In the genomic region with DNA sequence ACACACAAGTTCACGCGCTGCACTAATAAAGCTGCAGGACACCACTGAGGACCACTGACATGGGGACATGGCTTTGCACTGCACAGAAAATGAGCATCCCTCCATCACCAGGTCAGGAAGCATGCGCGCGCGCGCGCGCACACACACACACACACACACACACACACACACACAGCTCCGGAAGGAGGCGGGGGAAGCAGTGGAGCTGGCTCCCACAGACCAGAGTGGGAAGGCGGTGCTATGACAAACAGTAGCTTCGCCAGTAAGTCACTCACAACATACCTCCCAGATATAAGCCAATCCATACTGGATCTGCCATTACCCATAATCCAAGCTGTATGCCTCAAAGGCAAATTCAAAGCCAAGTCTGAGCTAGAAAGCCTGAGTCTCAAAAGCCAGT, we compare ENCODE assay signal across 10 mouse cellular contexts. TPM values are rescaled to one million over a fixed set of nuclear protein-coding genes. Genes with fewer than 3 reads are reported as not detected.
DNase-seq lines count a peak whose midpoint lies in the region; ATAC-seq lines count a peak whose summit lies in the region.
"Had no signal": no experiment of that assay in that cellular context is flagged by ENCODE, and none has a peak within 500 bp of the region (broad histone marks: within the 10 kb centered on the region; RNA-seq: fewer than 3 reads in every experiment).

No protein-coding gene starts in this region.

- DNase-seq in heart, postnatal 14 days = no peak
- peak; percentile 41 to 42 for DNase-seq in B cell, adult 2 months
- no peak for DNase-seq in embryonic facial prominence, embryonic 14.5 days (ENCODE audit: low spot score)
- no peak for DNase-seq in liver, embryonic 13.5 days
- no peak for DNase-seq in gastrocnemius, postnatal 36 days
- no peak for DNase-seq in cerebellum, adult 11-12 months
- DNase-seq in urinary bladder, postnatal 4 days (ENCODE audit: low spot score in 2 of 2) = no peak
- DNase-seq: kidney, postnatal 36 days had no signal

- WGBS in heart, embryonic 15.5 days = 97% methylated on average over 13 of the region's 13 CpGs
- 95% methylated on average over 13 of the region's 13 CpGs for WGBS in embryonic facial prominence, embryonic 14.5 days
- 92% methylated on average over 13 of the region's 13 CpGs for WGBS in liver, embryonic 13.5 days (ENCODE audit: insufficient replicate concordance)

- H3K27ac ChIP-seq in heart, embryonic 15.5 days = no peak overlapping the region
- H3K27ac ChIP-seq in embryonic facial prominence, embryonic 14.5 days (replicated peaks; ENCODE audit: low read depth, low read length) = no peak overlapping the region
- peak overlapping the region; percentile 85 for H3K27ac ChIP-seq in liver, embryonic 13.5 days

- H3K9ac ChIP-seq in heart, embryonic 15.5 days = no peak overlapping the region
- H3K9ac ChIP-seq in embryonic facial prominence, embryonic 14.5 days (ENCODE audit: low read depth, low read length) = peak overlapping the region; percentile 71; the same call in 1 of the 2 replicates
- peak overlapping the region; percentile 83 for H3K9ac ChIP-seq in liver, embryonic 13.5 days

- H3K36me3 ChIP-seq in heart, embryonic 15.5 days = peaks cover 37% of the 10 kb centered on the region
- peaks cover 41% of the 10 kb centered on the region for H3K36me3 ChIP-seq in embryonic facial prominence, embryonic 14.5 days (ENCODE audit: control insufficient read depth, insufficient read depth, low read length)
- peaks cover 71% of the 10 kb centered on the region for H3K36me3 ChIP-seq in liver, embryonic 13.5 days

- no peaks in the 10 kb centered on the region for H3K27me3 ChIP-seq in heart, embryonic 15.5 days
- H3K27me3 ChIP-seq in embryonic facial prominence, embryonic 14.5 days (replicated peaks; ENCODE audit: control insufficient read depth, insufficient read depth, low read length) = no peaks in the 10 kb centered on the region
- no peaks in the 10 kb centered on the region for H3K27me3 ChIP-seq in liver, embryonic 13.5 days
- H3K27me3 ChIP-seq: Patski had no signal

- intact Hi-C loops in heart, postnatal 14 days (cut with DNase I) = no loop called here
- intact Hi-C loops in gastrocnemius, postnatal 36 days (cut with DNase I) = no loop called here

- no peak for ATAC-seq in heart, embryonic 15.5 days (replicated peaks; ENCODE audit: insufficient number of reproducible peaks, insufficient read depth, low FRiP score, low read depth)
- ATAC-seq in embryonic facial prominence, embryonic 14.5 days (ENCODE audit: low read depth) = no peak
- no peak for ATAC-seq in liver, embryonic 13.5 days (ENCODE audit: low read depth)
- ATAC-seq: Patski had no signal

- H3K4me3 ChIP-seq in heart, embryonic 15.5 days = peak overlapping the region; percentile 68
- peak overlapping the region; percentile 70; the same call in 1 of the 2 replicates for H3K4me3 ChIP-seq in embryonic facial prominence, embryonic 14.5 days (ENCODE audit: low read depth, low read length)
- peak overlapping the region; percentile 66 for H3K4me3 ChIP-seq in liver, embryonic 13.5 days (replicated peaks)

- peak overlapping the region; percentile 80; the same call in 1 of the 2 replicates for H3K4me2 ChIP-seq in heart, embryonic 15.5 days
- H3K4me2 ChIP-seq in embryonic facial prominence, embryonic 14.5 days (ENCODE audit: low read depth, low read length) = peak overlapping the region; percentile 72
- peak overlapping the region; percentile 92 for H3K4me2 ChIP-seq in liver, embryonic 13.5 days

- no peaks in the 10 kb centered on the region for H3K9me3 ChIP-seq in heart, embryonic 15.5 days (replicated peaks)
- no peaks in the 10 kb centered on the region for H3K9me3 ChIP-seq in embryonic facial prominence, embryonic 14.5 days (ENCODE audit: control insufficient read depth, low read length)
- no peaks in the 10 kb centered on the region for H3K9me3 ChIP-seq in liver, embryonic 13.5 days (replicated peaks)

- peaks cover 14% of the 10 kb centered on the region for H3K4me1 ChIP-seq in heart, embryonic 15.5 days (replicated peaks)
- H3K4me1 ChIP-seq in embryonic facial prominence, embryonic 14.5 days (ENCODE audit: control insufficient read depth, insufficient read depth, low read length) = peaks cover 13% of the 10 kb centered on the region
- peaks cover 17% of the 10 kb centered on the region for H3K4me1 ChIP-seq in liver, embryonic 13.5 days (replicated peaks)

RNA-seq across cellular contexts. Expression of a gene that starts 1.6 kb away (rescaled TPM):
- polyA plus RNA-seq in heart, embryonic 15.5 days (2015; fragmentation: Nextera tagmentation; extraction: Ambion mirVana) = 41.7 and 66.9 TPM in 2 replicates
- total RNA-seq in heart, postnatal 14 days (2021) = 10 to 100 TPM; 14.5 to 16.0 TPM
- 57.9 and 64.1 TPM in 2 replicates for polyA plus RNA-seq in embryonic facial prominence, embryonic 14.5 days (2014; fragmentation: Nextera tagmentation; extraction: Ambion mirVana)
- polyA plus RNA-seq in liver, embryonic 13.5 days (2015; fragmentation: Nextera tagmentation; extraction: Ambion mirVana) = 68.3 and 68.4 TPM in 2 replicates
- total RNA-seq in gastrocnemius, postnatal 36 days (2021) = 1 to 10 TPM; 5.6 to 6.7 TPM

RNA-seq across cellular contexts. Expression of a gene that starts 6.7 kb away (rescaled TPM):
- polyA plus RNA-seq in heart, embryonic 15.5 days (2015; fragmentation: Nextera tagmentation; extraction: Ambion mirVana) = 53.2 and 64.6 TPM in 2 replicates
- total RNA-seq in heart, postnatal 14 days (2021) = 10 to 100 TPM; 49.1 to 53.5 TPM
- polyA plus RNA-seq in embryonic facial prominence, embryonic 14.5 days (2014; fragmentation: Nextera tagmentation; extraction: Ambion mirVana) = 60.8 and 64.5 TPM in 2 replicates
- 40.7 and 47.1 TPM in 2 replicates for polyA plus RNA-seq in liver, embryonic 13.5 days (2015; fragmentation: Nextera tagmentation; extraction: Ambion mirVana)
- 10 to 100 TPM; 28.9 to 31.1 TPM for total RNA-seq in gastrocnemius, postnatal 36 days (2021)

RNA-seq across cellular contexts. Expression of a gene that starts 15.2 kb away (rescaled TPM):
- polyA plus RNA-seq in heart, embryonic 15.5 days (2015; fragmentation: Nextera tagmentation; extraction: Ambion mirVana) = 0.59 and 5.2 TPM in 2 replicates
- 1 to 10 TPM in 1 of 2 experiments, under 1 TPM in 1; 0.65 to 1.1 TPM for total RNA-seq in heart, postnatal 14 days (2021)
- 0.26 and 0.35 TPM in 2 replicates for polyA plus RNA-seq in embryonic facial prominence, embryonic 14.5 days (2014; fragmentation: Nextera tagmentation; extraction: Ambion mirVana)
- 0.08 and 0.14 TPM in 2 replicates for polyA plus RNA-seq in liver, embryonic 13.5 days (2015; fragmentation: Nextera tagmentation; extraction: Ambion mirVana)
- not detected for total RNA-seq in gastrocnemius, postnatal 36 days (2021)

RNA-seq across cellular contexts. Expression of a gene that starts 22.6 kb away (rescaled TPM):
- polyA plus RNA-seq in heart, embryonic 15.5 days (2015; fragmentation: Nextera tagmentation; extraction: Ambion mirVana) = 2.7 and 3.9 TPM in 2 replicates
- 10 to 100 TPM; 10.5 to 16.8 TPM for total RNA-seq in heart, postnatal 14 days (2021)
- 0.38 and 0.57 TPM in 2 replicates for polyA plus RNA-seq in embryonic facial prominence, embryonic 14.5 days (2014; fragmentation: Nextera tagmentation; extraction: Ambion mirVana)
- not detected in 2 replicates for polyA plus RNA-seq in liver, embryonic 13.5 days (2015; fragmentation: Nextera tagmentation; extraction: Ambion mirVana)
- 1,000 to 10,000 TPM; 4,354 to 5,208 TPM for total RNA-seq in gastrocnemius, postnatal 36 days (2021)

RNA-seq across cellular contexts. Expression of a gene that starts 25.1 kb away (rescaled TPM):
- 1.7 and 5.7 TPM in 2 replicates for polyA plus RNA-seq in heart, embryonic 15.5 days (2015; fragmentation: Nextera tagmentation; extraction: Ambion mirVana)
- under 1 TPM; 0.46 to 0.60 TPM for total RNA-seq in heart, postnatal 14 days (2021)
- polyA plus RNA-seq in embryonic facial prominence, embryonic 14.5 days (2014; fragmentation: Nextera tagmentation; extraction: Ambion mirVana) = 1.7 and 2.8 TPM in 2 replicates
- polyA plus RNA-seq in liver, embryonic 13.5 days (2015; fragmentation: Nextera tagmentation; extraction: Ambion mirVana) = 4.5 and 5.1 TPM in 2 replicates
- total RNA-seq in gastrocnemius, postnatal 36 days (2021) = under 1 TPM; 0.30 to 0.54 TPM

Comparison
In these comparisons a context has a peak if more than half of its experiments do, and no peak if none do; other contexts are left out.
1. DNase-seq: peak in B cell, adult 2 months (2 of 2); none in heart, postnatal 14 days (0 of 2), embryonic facial prominence, embryonic 14.5 days (single experiment), liver, embryonic 13.5 days (single experiment), gastrocnemius, postnatal 36 days (0 of 2), cerebellum, adult 11-12 months (single experiment) and urinary bladder, postnatal 4 days (0 of 2).
2. Peak in every context shown above with its lines, with median percentiles within 50 percentile points of each other: H3K4me2 ChIP-seq and H3K4me3 ChIP-seq.